Mouse (Mus musculus): ENCODE results near the gene Hagh.

DNA sequence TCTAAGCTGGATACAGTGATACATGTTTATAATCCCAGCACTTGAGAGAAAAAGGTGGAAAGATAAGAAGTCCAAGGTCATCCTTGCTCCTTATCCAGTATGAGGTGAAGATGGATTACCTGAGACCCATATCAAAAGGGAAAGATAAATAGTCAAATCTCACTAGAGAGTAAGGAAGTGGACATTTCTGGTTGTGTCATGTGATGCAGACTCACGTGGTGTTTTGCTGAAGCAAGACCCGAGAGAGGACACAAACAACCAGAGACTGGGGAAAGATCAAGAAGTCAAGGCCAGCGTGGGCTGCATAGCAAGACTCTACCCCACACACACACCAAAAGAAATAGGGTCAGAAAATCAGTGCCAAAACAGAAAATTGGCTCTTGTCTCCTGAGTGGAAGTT lies 43.0 kb upstream of the Hagh start:
- TF ChIP-seq CTCF (IDR thresholded peaks at IDR 0.05; ENCODE audit: control insufficient read depth, insufficient read depth, low read length) (no peak), POLR2A (IDR thresholded peaks at IDR 0.05; ENCODE audit: borderline replicate concordance, control insufficient read depth, low read depth, low read length) (no peak)

Data from bone marrow, adult 2 months (tissue).